Mouse (Mus musculus) myocyte (in vitro differentiated cells): ENCODE measurements around the gene Slc35b2. TPM values are rescaled to one million over a fixed set of nuclear protein-coding genes. Genes with fewer than 3 reads are reported as not detected.

ENCODE experiments used
- H3K27me3 ChIP-seq: one replicate; pipeline ENCODE4 v1.6.1; 2011; ENCODE audit not compliant: control insufficient read depth, insufficient read depth, insufficient read length
- H3K36me3 ChIP-seq: one replicate; pipeline ENCODE4 v1.6.1; 2011; ENCODE audit not compliant: control insufficient read depth, insufficient read depth
- H3K4me2 ChIP-seq: one replicate; pipeline ENCODE4 v1.6.1; 2011; ENCODE audit warnings: low read depth, control low read depth
- H3K4me3 ChIP-seq: one replicate; pipeline ENCODE4 v1.5.1; 2011; ENCODE audit warnings: mild to moderate bottlenecking, control low read depth, moderate library complexity
- H3K79me2 ChIP-seq: one replicate; pipeline ENCODE4 v1.6.1; 2011; ENCODE audit not compliant: control insufficient read depth, insufficient read depth
- H3ac ChIP-seq: one replicate; pipeline ENCODE4 v1.6.1; 2011; ENCODE audit not compliant: control insufficient read depth, insufficient read length
- CEBPB ChIP-seq: IDR thresholded peaks from 2 replicates; pipeline ENCODE4 v1.6.1; 2011; ENCODE audit warnings: mild to moderate bottlenecking, moderate library complexity; ENCODE audit not compliant: poor library complexity, insufficient read depth, severe bottlenecking
- E2F4 ChIP-seq: IDR thresholded peaks from one replicate; pipeline ENCODE4 v1.6.1; 2011; ENCODE audit warnings: mild to moderate bottlenecking, control low read depth, moderate library complexity; ENCODE audit not compliant: insufficient read depth
- MAX ChIP-seq: IDR thresholded peaks from one replicate; pipeline ENCODE4 v1.6.1; 2011; ENCODE audit warnings: low read depth, mild to moderate bottlenecking, control low read depth
- MYOD1 ChIP-seq, 3 experiments: IDR thresholded peaks; one replicate each; pipeline ENCODE4 v1.6.1; 2011; ENCODE audit warnings: control low read depth in 2 of 3, low read depth in 2 of 3, mild to moderate bottlenecking in 2 of 3, moderate library complexity in 1 of 3; ENCODE audit not compliant: insufficient read length in 2 of 3, control insufficient read depth in 1 of 3
- MYOG ChIP-seq, 3 experiments: IDR thresholded peaks; one replicate each; pipeline ENCODE4 v1.6.1; 2011; ENCODE audit warnings: control low read depth in 2 of 3, low read depth in 2 of 3, mild to moderate bottlenecking in 2 of 3; ENCODE audit not compliant: insufficient read length in 2 of 3, control insufficient read depth in 1 of 3, insufficient read depth in 1 of 3
- POLR2A ChIP-seq: IDR thresholded peaks from one replicate; pipeline ENCODE4 v1.6.1; 2011; ENCODE audit warnings: low read depth, mild to moderate bottlenecking, control low read depth, moderate library complexity; ENCODE audit not compliant: insufficient read length
- POLR2AphosphoS2 ChIP-seq: IDR thresholded peaks from one replicate; pipeline ENCODE4 v1.6.1; 2011; ENCODE audit warnings: low read depth, control low read depth; ENCODE audit not compliant: insufficient read length
- REST ChIP-seq: IDR thresholded peaks from one replicate; pipeline ENCODE4 v1.6.1; 2011; ENCODE audit warnings: mild to moderate bottlenecking, control low read depth, moderate library complexity; ENCODE audit not compliant: insufficient read depth, insufficient read length
- SRF ChIP-seq: IDR thresholded peaks from one replicate; pipeline ENCODE4 v1.6.1; 2011; ENCODE audit warnings: low read depth; ENCODE audit not compliant: control insufficient read depth, insufficient read length
- TCF12 ChIP-seq: IDR thresholded peaks from one replicate; pipeline ENCODE4 v1.6.1; 2011; ENCODE audit warnings: mild to moderate bottlenecking, control low read depth; ENCODE audit not compliant: poor library complexity, insufficient read depth, severe bottlenecking
- TCF3 ChIP-seq: IDR thresholded peaks from one replicate; pipeline ENCODE4 v1.6.1; 2011; ENCODE audit warnings: low read depth, control low read depth; ENCODE audit not compliant: insufficient read length
- USF1 ChIP-seq: IDR thresholded peaks from one replicate; pipeline ENCODE4 v1.6.1; 2011; ENCODE audit warnings: low read depth, mild to moderate bottlenecking, control low read depth, moderate library complexity
- polyA plus RNA-seq: library from polyadenylated mRNA; unstranded; fragments of >200 nt; fragmentation: generic; extraction: Trizol; gene quantifications from one replicate; pipeline ENCODE4 v1.2.1, GENCODE M21; 2012; ENCODE audit warnings: missing spikeins

Gene Slc35b2
- polyA plus RNA-seq, 1 experiment: 80.1 TPM

DNA sequence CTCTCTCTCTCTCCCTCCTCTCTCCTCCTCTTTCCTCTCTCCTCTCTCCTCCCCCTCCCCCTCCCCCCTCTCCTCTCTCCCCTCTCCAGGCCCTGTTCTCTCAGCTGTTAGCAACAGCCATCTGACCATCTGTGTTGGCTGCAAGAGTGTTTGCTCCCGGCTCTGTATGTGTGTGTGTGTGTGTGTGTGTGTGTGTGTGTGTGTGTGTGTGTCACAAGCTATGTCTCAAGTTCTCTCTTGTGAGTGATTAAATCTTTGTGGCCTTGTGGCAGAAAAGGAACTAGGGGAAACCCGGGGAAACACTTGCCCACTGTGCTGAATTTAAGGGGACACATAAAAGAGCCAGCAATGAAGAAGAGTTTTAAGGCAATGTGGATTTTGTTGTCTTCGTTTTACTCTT lies 34.1 kb downstream of the Slc35b2 start:
- H3ac ChIP-seq: peak overlapping the region; percentile 1
- H3K79me2 ChIP-seq: peaks cover 34% of the 10 kb centered on the region
- H3K36me3 ChIP-seq: no peaks in the 10 kb centered on the region
- peak overlapping the region; percentile 80 for H3K4me3 ChIP-seq
- TF ChIP-seq CEBPB: 0 out of 2 replicates have a peak, but pooled peaks have one; percentile 34
- peak; percentile 80 to 94 (median 90) for TF ChIP-seq MYOG (IDR thresholded peaks at IDR 0.05; ENCODE audit: control insufficient read depth in 1 of 3, insufficient read depth in 1 of 3, insufficient read length in 2 of 3, low read depth in 2 of 3)
- peak; percentile 67 to 86 (median 82) for TF ChIP-seq MYOD1 (IDR thresholded peaks at IDR 0.05; ENCODE audit: control insufficient read depth in 1 of 3, insufficient read length in 2 of 3, low read depth in 2 of 3)
- TF ChIP-seq TCF3: peak; percentile 76
- TF ChIP-seq TCF12: peak; percentile 97
- no peak for TF ChIP-seq POLR2AphosphoS2
- TF ChIP-seq MAX: no peak
- peak; percentile 34 for TF ChIP-seq POLR2A
- peak overlapping the region; percentile 70 for H3K4me2 ChIP-seq
- no peaks in the 10 kb centered on the region for H3K27me3 ChIP-seq

- H3K4me2 ChIP-seq: peak overlapping the region; percentile 70
- H3K4me3 ChIP-seq: peak overlapping the region; percentile 80
- H3K79me2 ChIP-seq: peaks cover 28% of the 10 kb centered on the region
- H3K36me3 ChIP-seq: no peaks in the 10 kb centered on the region
- no peak overlapping the region for H3ac ChIP-seq
- TF ChIP-seq SRF (no peak), CEBPB (no peak), MAX (no peak), MYOG (IDR thresholded peaks at IDR 0.05; ENCODE audit: control insufficient read depth in 1 of 3, insufficient read depth in 1 of 3, insufficient read length in 2 of 3, low read depth in 2 of 3) (no peak), REST (no peak), TCF3 (no peak), POLR2AphosphoS2 (no peak), POLR2A (peak; percentile 35)
- no peaks in the 10 kb centered on the region for H3K27me3 ChIP-seq
Observed at GRCm38 (mm10) chr17:45598376-45598775, 34.7 kb downstream of the Slc35b2 start.

DNA sequence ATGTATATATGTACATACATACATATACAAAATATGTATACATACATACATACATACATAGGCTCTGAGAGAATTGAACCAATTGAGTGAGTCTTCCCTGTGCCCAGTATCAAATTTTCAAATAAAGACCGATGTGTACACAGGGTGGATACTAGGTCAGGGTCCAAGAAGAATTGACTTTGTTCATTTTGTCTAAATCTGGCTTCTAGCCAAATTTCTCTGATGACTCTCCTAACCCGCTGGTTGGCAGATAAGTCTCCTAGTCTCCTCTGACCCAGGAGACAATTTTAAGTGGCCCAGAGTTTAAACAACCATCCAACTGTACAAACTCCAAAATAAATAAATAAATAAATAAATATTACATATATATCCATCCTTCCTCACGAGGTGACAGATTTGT lies 35.2 kb downstream of the Slc35b2 start:
- Histone ChIP-seq H3K4me2 (peak overlapping the region; percentile 70), H3K4me3 (peak overlapping the region; percentile 80), H3K27me3 (no peaks in the 10 kb centered on the region), H3K36me3 (no peaks in the 10 kb centered on the region), H3ac (peak overlapping the region; percentile 25), H3K79me2 (peaks cover 23% of the 10 kb centered on the region)
- TF ChIP-seq POLR2AphosphoS2: no peak
- TF ChIP-seq TCF12: no peak
- no peak for TF ChIP-seq REST
- TF ChIP-seq USF1: no peak
- no peak for TF ChIP-seq MYOG (IDR thresholded peaks at IDR 0.05; ENCODE audit: control insufficient read depth in 1 of 3, insufficient read depth in 1 of 3, insufficient read length in 2 of 3, low read depth in 2 of 3)

- Histone ChIP-seq H3K4me2 (peak within 1 kb of the TSS; percentile 70), H3ac (peak within 1 kb of the TSS; percentile 28), H3K27me3 (no peaks in the 10 kb centered on the region), H3K79me2 (peaks cover 15% of the 10 kb centered on the region), H3K36me3 (no peaks in the 10 kb centered on the region), H3K4me3 (peak within 1 kb of the TSS; percentile 80)
- peak in 2 of 3 experiments; percentile 85 to 92 for TF ChIP-seq MYOG (IDR thresholded peaks at IDR 0.05; ENCODE audit: control insufficient read depth in 1 of 3, insufficient read depth in 1 of 3, insufficient read length in 2 of 3, low read depth in 2 of 3)
- TF ChIP-seq REST: no peak
- TF ChIP-seq MYOD1 (IDR thresholded peaks at IDR 0.05; ENCODE audit: control insufficient read depth in 1 of 3, insufficient read length in 2 of 3, low read depth in 2 of 3): peak in 2 of 3 experiments; percentile 81 to 88
- peak; percentile 42 for TF ChIP-seq TCF3
- peak; percentile 77 for TF ChIP-seq POLR2A
- no peak for TF ChIP-seq USF1
- TF ChIP-seq SRF: no peak
- TF ChIP-seq POLR2AphosphoS2: peak; percentile 95
Observed at GRCm38 (mm10) chr17:45599446-45600242, 36.0 kb downstream of the Slc35b2 start, which contains the start of gene Slc29a1. Gene Slc29a1 (minus strand): TSS chr17:45599606.

GRCm38 (mm10) chr17:45600267-45600666 lies 36.6 kb downstream of the Slc35b2 start:
- H3K4me3 ChIP-seq: peak overlapping the region; percentile 80
- H3K4me2 ChIP-seq: peak overlapping the region; percentile 70
- no peaks in the 10 kb centered on the region for H3K36me3 ChIP-seq
- peak overlapping the region; percentile 28 for H3ac ChIP-seq
- no peaks in the 10 kb centered on the region for H3K27me3 ChIP-seq
- peaks cover 9% of the 10 kb centered on the region for H3K79me2 ChIP-seq
- TF ChIP-seq POLR2AphosphoS2 (no peak), TCF12 (no peak), SRF (no peak), E2F4 (no peak), CEBPB (no peak), REST (no peak), TCF3 (no peak), USF1 (no peak), MAX (no peak), POLR2A (no peak), MYOG (IDR thresholded peaks at IDR 0.05; ENCODE audit: control insufficient read depth in 1 of 3, insufficient read depth in 1 of 3, insufficient read length in 2 of 3, low read depth in 2 of 3) (no peak), MYOD1 (IDR thresholded peaks at IDR 0.05; ENCODE audit: control insufficient read depth in 1 of 3, insufficient read length in 2 of 3, low read depth in 2 of 3) (no peak)
